Mouse (Mus musculus) brain, embryonic 14.5 days (tissue): ENCODE data around the gene St6galnac6.

ENCODE experiments used
- CTCF ChIP-seq: fragments of 200-500 bp; IDR thresholded peaks from 2 replicates; pipeline ENCODE4 v1.5.1; 2012; ENCODE audit warnings: inconsistent platforms, mild to moderate bottlenecking, moderate library complexity, borderline replicate concordance; ENCODE audit not compliant: insufficient read depth, insufficient read length; ENCODE audit errors: extremely low read depth
- POLR2A ChIP-seq: fragments of 200-500 bp; IDR thresholded peaks from 2 replicates; pipeline ENCODE4 v1.6.1; 2012; ENCODE audit warnings: mild to moderate bottlenecking, inconsistent platforms, borderline replicate concordance; ENCODE audit not compliant: poor library complexity, insufficient read depth, insufficient read length, severe bottlenecking; ENCODE audit errors: extremely low read depth

GRCm38 (mm10) chr2:32591249-32591648 is 8.3 kb upstream of the St6galnac6 start:
- TF ChIP-seq CTCF (no peak), POLR2A (no peak)
